Mouse (Mus musculus) ES-E14 (cell line): ENCODE results near the gene Gm5678.

Experiments used
- CHD2 ChIP-seq: IDR thresholded peaks from 2 replicates; pipeline ENCODE4 v1.6.1; 2014; ENCODE audit warnings: mild to moderate bottlenecking, low read depth, low read length, inconsistent platforms
- HCFC1 ChIP-seq: IDR thresholded peaks from 2 replicates; pipeline ENCODE4 v1.6.1; 2012; ENCODE audit warnings: low read length, inconsistent platforms, borderline replicate concordance; ENCODE audit not compliant: insufficient read depth
- MAFK ChIP-seq: IDR thresholded peaks from 2 replicates; pipeline ENCODE4 v1.6.1; 2014; ENCODE audit warnings: mild to moderate bottlenecking, low read depth, low read length, inconsistent platforms; ENCODE audit not compliant: insufficient read depth
- ZC3H11A ChIP-seq: IDR thresholded peaks from 2 replicates; pipeline ENCODE4 v1.6.1; 2012; ENCODE audit warnings: low read depth, mild to moderate bottlenecking, inconsistent platforms, low read length, borderline replicate concordance
- ZNF384 ChIP-seq: IDR thresholded peaks from 2 replicates; pipeline ENCODE4 v1.6.1; 2012; ENCODE audit warnings: low read depth, low read length, inconsistent platforms

DNA sequence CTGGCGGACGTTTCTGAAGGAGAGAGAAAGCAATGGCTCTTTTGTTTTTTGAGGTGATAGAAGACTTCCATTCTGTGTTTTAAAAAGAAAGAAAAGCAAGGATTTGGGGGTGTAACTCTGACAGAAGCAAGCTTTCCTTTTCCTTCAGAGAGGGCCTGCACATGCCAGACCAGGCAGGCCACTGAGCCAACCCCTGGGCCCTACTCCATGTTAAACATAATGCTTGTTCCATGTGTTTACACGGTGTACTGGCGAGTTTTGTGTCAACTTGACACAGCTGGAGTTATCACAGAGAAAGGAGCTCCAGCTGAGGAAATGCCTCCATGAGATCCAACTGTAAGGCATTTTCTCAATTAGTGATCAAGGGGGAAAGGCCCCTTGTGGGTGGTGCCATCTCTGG is 39.6 kb upstream of the Gm5678 start:
- TF ChIP-seq ZC3H11A (no peak), ZNF384 (no peak), CHD2 (no peak), HCFC1 (no peak), MAFK (no peak)
